Mouse (Mus musculus): ENCODE measurements around the gene Gm45711. TPM values are rescaled to one million over a fixed set of nuclear protein-coding genes. Genes with fewer than 3 reads are reported as not detected.
"Not testable (repeated sequence)": the region's sequence is repeated elsewhere in the genome, so short reads cannot be mapped to it uniquely, and the experiment has no call there.

Gm45711 gene
- total RNA-seq, 2 experiments from 2014 or later: not detected

DNA sequence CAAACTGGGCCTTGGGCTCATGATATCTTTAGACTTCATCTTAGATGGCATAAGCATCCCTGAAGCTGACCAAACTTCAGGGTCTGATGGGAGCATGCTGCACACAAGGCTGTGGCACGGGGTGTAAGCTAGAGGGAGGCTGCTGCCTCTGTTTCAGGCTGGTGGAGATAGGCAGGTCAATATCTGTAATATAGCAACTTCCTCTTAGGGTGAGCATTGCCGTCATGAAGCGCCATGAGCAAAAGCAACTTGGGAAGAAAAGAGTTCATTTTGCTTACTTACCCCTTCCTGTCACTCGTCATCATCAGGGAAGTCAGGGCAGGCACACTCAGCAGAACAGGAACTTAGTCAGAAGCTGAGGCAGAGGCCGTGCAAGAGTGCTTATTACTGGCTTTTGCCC lies 23.9 kb upstream of the Gm45711 start:
- intact Hi-C loops (cut with DNase I): no loop called here
- no peak for DNase-seq (ENCODE audit: extremely low spot score in 1 of 2, low spot score in 2 of 2)

DNA sequence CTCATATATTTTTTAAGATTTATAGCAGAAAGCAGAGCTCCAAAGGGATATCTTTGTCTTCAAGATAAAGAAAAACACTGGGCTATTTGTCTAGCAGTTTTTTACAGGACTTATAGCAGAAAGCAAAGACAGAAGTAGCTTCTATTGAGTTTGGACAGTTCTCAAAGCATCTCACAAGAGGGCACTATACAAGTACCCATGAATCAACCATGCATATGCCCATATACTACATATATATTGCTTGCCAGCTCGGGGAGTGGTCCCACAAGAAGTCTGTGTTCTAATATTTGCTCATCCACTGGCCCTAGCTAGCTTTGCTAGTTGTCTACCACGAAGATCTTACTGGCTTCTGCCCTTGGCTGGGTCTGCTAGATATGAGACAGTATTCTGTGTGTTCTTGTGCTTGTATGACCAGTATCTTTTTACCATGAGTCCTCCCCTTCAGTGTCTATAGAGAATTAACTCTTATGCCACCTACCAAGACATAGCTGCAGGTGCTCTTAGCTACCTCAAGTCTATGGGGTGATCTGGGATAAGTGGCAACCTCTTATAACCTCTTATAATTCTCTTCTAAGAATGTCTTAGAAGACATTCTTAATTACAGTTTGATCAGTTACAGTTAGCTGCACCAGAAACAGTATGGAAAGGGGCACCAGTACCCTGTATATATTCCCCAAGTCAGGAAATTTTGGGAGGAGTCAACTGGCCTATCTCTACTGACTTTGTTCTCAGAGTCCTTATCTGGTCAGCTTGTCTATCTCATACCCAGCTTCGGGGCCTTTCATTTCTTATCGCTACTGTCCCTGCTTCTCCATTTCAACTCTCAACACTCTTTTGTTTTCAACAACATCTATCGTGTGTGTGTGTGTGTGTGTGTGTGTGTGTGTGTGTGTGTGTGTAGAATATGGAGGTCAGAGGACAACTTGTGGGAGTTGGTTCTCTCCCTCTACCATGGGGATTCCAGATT lies 23.1 kb upstream of the Gm45711 start:
- DNase-seq (ENCODE audit: extremely low spot score in 1 of 2, low spot score in 2 of 2): no peak
- intact Hi-C loops (cut with DNase I): no loop called here

DNA sequence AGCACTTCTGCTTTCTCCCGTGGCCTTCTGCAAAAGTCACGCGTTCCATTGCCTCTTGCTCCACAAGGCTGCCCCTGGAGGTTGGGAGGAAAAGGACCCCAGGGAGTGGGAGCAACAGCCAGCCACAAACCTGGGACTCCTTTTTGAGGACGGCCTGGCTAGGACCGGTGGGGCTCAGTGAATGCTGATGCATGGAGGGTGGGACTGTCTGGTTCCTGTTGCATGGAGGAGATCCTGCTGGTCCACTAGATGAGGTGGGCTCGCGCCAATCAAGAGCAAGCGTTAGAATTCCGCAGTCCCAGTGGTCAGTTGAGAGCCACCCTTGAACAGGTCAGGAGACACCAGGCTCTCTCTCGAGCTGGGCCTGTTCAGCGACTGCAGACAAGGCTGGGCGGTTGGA lies 12.0 kb upstream of the Gm45711 start, which contains the start of gene Cmtm2b:
TSS of gene Cmtm2b (plus strand) at position 301 of the 400 bp plus-strand sequence.
- intact Hi-C loops (cut with DNase I); DNase-seq (ENCODE audit: extremely low spot score in 1 of 2, low spot score in 2 of 2): not testable (repeated sequence)

DNA sequence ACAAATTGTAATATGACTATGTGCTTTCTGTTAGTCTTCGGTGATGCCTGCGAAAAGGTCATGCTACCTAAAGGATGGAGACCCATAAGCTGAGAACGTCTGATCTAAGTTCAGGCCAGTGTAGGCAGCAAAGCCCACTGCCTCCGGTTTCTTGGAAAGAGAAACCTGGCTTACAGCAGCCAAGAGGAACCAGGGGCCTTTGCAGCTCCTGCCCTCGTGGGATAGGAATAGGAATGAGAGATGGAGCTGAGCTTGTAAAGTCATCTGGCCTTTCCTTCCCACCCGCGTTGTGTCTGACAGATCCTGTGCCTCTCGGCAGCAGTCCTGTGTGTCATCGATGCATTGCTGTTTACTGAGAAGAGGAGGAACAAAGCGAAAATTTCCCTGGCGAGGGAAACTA lies 11.4 kb upstream of the Gm45711 start, which contains the start of gene Gm11020:
TSS of gene Gm11020 (plus strand) at position 301 of the 400 bp plus-strand sequence.
- intact Hi-C loops (cut with DNase I); DNase-seq (ENCODE audit: extremely low spot score in 1 of 2, low spot score in 2 of 2): not testable (repeated sequence)

DNA sequence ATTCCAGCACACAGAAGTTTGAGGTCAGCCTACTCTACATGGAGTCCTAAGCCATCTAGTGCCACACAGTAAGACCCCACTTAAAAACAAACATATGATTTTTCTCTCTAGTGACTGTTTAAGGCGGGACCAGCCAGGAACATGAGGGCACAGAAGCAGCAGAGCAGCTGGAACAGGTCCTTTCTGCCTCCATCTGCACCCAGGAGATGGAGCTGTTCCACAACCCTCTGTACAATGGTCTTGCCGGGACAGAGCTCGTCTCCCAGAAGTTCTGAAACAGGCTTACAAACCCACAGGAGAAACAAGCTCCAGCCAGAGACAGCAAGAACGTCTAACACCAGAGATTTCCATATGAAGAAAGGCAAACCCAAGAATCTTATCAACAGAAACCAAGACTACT lies 3.4 kb upstream of the Gm45711 start:
- peak in 1 of 2 experiments; percentile 30 for DNase-seq (ENCODE audit: extremely low spot score in 1 of 2, low spot score in 2 of 2)
- intact Hi-C loops (cut with DNase I): no loop called here

DNA sequence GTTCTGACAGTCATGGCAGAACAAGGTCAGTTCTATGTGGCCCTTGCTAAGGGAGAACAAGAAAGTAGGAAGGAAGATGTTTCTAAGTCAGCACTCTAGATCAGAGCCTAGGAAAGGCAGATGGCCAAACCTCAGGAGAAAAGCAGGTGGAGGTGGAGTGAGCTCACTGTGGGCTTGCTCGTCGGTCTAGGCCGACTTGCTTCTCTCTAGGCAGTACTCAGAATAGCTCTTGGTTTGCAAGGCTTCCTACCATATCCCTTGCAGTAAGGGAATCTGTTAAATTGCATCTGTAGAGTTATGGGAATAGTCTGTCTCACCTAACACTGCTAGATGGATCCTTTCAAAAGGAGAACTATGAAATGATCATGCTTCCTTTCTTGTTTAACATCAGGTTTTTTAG lies 2.1 kb upstream of the Gm45711 start:
- intact Hi-C loops (cut with DNase I); DNase-seq (ENCODE audit: extremely low spot score in 1 of 2, low spot score in 2 of 2): not testable (repeated sequence)

DNA sequence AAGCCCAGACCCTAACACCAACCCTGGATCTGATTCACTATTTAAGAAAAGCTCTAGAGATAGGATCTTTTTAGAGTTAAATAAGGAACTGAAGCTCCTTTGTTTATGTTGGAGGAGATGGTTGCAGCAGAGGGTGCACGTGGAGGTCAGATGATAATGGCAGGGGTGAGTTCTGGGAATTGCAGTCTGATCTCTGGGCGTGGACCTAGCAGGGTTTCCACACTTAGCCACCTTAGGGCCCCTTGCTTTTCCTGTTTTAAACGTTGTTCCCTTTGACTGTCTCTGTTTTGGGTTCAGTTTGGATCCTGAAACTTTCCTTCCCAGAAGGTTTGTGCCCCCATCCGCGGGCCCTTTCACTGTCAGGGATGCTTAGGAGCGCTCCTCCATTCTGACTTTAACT lies 1.5 kb downstream of the Gm45711 start:
- DNase-seq (ENCODE audit: extremely low spot score in 1 of 2, low spot score in 2 of 2); intact Hi-C loops (cut with DNase I): not testable (repeated sequence)

DNA sequence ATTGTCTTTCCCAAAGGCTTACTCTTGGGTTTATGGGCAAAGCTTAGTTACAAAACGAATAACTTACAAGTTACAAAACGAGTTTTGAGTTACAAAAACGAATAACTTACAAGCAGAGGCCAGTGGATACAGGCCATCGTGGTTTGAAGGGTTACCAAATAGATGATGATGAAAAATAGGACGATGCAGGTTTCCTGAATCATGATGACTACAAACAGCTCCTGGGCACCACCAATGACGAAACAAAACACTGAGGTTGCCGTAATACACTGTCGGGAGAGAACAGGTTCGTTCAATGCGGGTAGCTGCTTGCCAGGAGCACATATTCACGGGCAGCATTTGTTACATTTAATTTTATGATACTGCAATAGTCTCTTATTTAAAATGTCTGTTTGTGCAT lies 4.9 kb downstream of the Gm45711 start:
- intact Hi-C loops (cut with DNase I): no loop called here
- no peak for DNase-seq (ENCODE audit: extremely low spot score in 1 of 2, low spot score in 2 of 2)

DNA sequence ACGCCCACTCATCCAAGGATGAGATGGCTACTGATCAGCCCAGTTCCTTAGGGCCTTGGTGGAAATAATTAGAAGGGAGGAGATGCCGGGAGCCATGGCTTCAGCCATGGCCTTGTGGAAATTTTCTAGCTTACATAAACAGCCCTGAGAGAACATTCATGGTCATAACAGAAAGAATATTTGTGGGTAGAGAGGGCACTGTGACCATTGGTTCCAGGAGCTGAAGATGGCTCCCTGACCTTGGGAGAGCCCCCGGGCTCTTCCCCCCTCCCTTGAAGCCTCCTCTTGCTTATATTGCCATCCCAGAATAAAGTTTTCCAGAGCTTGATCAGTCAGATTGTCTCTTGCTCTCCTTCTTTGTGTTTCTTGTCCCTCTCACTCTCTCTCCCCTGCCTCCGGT lies 7.3 kb downstream of the Gm45711 start:
- DNase-seq (ENCODE audit: extremely low spot score in 1 of 2, low spot score in 2 of 2); intact Hi-C loops (cut with DNase I): not testable (repeated sequence)

DNA sequence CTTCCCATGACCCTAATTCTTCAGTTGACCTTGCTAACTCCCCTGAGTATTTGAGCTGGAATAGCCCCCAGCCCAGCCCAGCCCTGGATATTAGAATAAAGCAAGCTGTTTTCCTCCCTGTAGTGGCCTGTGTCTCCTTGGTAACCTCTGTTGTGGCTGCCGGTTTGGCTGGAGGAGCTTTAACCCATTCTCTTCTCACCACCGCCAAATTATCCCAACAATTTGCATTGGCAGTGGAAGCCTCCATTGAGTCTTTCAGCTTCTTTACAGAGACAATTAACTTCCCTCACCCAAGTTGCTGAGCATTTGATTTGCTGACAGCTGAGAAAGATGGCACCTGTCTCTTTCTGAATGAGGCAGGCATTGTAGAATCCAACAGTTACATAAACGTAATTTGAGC lies 8.3 kb downstream of the Gm45711 start:
- intact Hi-C loops (cut with DNase I); DNase-seq (ENCODE audit: extremely low spot score in 1 of 2, low spot score in 2 of 2): not testable (repeated sequence)

DNA sequence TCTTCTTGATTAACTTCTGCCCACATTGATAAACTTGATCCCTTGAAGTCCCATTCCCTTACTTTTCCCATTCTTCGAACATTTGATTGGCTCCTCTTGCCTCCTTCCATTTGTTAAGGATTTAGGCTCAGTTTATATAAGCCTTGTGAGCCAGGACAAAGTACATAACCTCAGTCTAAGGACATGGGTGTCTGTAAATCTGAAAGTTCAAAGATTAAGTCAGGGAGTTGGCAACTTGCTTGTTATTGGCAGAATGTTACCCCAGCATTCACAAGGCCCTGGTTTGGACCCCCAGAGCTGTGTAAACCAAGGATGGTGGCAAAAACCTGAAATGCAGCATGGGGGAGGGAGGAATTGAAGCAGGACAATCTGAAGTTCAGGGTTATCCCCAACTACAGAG lies 15.5 kb downstream of the Gm45711 start:
- DNase-seq (ENCODE audit: extremely low spot score in 1 of 2, low spot score in 2 of 2): no peak
- intact Hi-C loops (cut with DNase I): no loop called here

DNA sequence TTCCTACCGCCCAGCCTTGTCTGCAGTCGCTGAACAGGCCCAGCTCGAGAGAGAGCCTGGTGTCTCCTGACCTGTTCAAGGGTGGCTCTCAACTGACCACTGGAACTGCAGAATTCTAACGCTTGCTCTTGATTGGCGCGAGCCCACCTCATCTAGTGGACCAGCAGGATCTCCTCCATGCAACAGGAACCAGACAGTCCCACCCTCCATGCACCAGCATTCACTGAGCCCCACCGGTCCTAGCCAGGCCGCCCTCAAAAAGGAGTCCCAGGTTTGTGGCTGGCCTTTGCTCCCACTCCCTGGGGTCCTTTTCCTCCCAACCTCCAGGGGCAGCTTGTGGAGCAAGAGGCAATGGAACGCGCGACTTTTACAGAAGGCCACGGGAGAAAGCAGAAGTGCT lies 16.8 kb downstream of the Gm45711 start, which contains the start of gene Cmtm2a:
TSS of gene Cmtm2a (minus strand) at position 101 of the 400 bp plus-strand sequence.
- intact Hi-C loops (cut with DNase I): not testable (repeated sequence)

DNA sequence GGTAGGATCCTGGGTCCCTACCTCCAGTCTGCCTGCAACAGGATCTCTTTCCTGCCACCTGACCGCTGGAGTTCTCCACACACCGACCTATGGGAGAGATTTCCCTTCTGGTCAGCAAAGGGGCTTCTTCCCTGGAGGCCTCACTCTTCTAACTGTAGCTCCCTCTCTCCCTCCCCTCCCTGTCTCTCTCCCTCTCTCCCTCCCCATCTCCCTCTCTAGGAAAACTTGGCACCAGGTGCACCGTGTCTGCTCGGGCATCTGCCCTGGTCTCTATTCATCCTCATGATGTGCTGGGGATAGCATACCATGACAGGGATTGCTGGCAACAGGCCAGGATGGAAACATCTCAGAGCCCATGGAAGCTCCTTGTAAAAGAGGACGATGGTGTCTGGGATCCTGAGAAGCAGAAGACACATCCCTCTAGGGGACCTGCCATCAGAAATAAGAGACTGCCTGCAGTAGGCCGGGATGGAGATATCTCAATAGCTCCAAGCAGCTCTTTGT lies 40.9 kb downstream of the Gm45711 start:
- DNase-seq (ENCODE audit: extremely low spot score in 1 of 2, low spot score in 2 of 2): no peak
- intact Hi-C loops (cut with DNase I): no loop called here

More for the DNA sequence above, 16.8 kb downstream of the Gm45711 start, which contains the start of gene Cmtm2a:
- not testable (repeated sequence) for DNase-seq (ENCODE audit: extremely low spot score in 1 of 2, low spot score in 2 of 2)

DNA sequence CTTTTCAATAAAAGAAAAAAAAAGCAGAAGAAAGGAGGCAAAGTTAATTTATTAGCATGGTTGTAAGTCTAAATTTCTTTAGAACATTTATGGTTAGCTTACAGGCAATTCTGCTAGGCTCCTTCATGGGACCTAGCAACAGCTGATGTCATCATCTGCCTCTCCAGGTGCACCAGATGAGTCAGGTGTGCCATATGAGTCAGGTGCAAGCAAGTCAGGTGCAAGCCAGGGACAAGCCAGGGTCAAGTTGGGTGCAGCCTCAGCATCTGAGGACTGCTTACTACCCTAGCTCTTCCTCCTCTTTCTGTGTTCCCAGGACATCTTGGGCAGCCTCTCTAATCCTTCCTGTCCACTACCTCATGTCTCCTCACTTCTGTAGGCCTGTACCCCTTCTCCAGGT lies 41.5 kb downstream of the Gm45711 start:
- DNase-seq (ENCODE audit: extremely low spot score in 1 of 2, low spot score in 2 of 2): no peak
- intact Hi-C loops (cut with DNase I): no loop called here

DNA sequence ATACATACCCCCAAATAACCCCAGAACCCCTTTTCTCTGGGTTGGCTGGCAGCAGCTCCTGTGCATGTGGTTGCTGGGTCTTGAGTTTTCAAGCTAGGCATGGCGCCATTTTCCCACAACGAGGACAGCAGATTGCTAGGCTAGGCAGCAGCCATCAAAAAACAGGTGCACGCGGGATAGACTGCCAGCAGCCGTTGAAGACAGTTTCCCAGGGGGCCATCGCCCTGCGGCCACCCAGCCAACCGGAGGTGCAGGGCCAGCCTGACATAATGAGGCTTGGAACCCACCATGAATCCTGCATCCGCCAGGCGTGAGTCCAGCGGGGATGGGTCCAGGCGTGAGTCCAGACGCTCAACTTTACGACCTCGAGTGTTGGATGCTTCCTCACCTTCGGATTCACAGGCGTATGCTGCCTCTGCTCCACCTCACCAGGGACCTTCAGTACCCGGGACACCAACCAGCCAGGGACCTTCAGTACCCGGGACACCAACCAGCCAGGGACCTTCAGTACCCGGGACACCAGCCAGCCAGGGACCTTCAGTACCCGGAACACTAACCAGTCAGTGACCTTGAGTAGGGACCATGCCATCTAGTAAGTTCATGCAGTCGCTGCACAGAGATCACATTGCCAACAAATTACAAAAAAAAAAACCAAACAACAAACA lies 45.5 kb downstream of the Gm45711 start:
- intact Hi-C loops (cut with DNase I); DNase-seq (ENCODE audit: extremely low spot score in 1 of 2, low spot score in 2 of 2): not testable (repeated sequence)

DNA sequence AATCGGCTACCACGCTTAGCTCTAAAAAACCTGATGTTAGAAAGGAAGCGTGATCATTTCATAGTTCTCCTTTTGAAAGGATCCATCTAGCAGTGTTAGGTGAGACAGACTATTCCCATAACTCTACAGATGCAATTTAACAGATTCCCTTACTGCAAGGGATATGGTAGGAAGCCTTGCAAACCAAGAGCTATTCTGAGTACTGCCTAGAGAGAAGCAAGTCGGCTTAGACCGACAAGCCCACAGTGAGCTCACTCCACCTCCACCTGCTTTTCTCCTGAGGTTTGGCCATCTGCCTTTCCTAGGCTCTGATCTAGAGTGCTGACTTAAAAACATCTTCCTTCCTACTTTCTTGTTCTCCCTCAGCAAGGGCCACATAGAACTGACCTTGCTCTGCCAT lies 48.1 kb downstream of the Gm45711 start:
- DNase-seq (ENCODE audit: extremely low spot score in 1 of 2, low spot score in 2 of 2); intact Hi-C loops (cut with DNase I): not testable (repeated sequence)

DNA sequence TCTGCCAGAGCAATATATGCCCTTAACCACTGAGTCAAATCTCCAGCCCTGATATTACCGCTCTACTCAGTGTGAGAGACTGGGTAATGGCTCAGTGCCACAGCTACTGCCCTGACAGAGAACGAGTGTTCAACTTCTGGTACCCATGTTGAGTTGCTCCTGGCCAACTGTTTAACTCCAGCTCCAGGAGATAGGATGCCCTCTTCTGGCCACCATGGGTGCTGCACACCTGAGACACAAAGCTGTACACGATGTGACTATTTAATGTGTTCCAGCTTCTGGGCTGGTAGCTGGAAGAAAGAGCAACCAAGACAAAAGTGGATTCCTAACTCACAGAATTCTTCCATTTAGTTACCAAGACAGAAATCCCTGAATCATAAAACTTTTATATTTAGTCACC lies 56.9 kb downstream of the Gm45711 start:
- no peak for DNase-seq (ENCODE audit: extremely low spot score in 1 of 2, low spot score in 2 of 2)
- intact Hi-C loops (cut with DNase I): loop anchor here (5.0 kb wide), 1 partner anchor 89 kb away; no protein-coding TSS in a partner anchor

DNA sequence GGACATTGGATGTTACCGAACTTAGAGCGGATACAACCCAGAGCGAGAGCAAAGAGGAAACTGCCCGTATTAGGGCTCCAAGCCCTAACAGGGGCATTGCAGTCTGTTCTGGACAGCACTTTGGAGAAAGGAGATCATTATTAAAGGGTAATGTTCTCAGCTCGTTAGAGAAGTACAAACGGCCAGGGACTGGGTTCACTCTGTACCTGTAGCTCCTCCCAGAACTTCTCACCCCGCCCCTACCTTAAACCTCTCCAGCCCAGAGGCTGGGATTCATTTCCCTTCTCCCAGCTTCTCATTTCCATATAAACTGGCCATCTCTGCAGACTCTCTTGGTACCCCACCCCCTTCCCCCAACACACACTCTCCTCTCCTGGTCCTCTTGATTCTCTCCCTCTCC lies 58.4 kb downstream of the Gm45711 start:
- no peak for DNase-seq (ENCODE audit: extremely low spot score in 1 of 2, low spot score in 2 of 2)
- intact Hi-C loops (cut with DNase I): loop anchor here (5.0 kb wide), 1 partner anchor 91 kb away; no protein-coding TSS in a partner anchor

All from left cerebral cortex, postnatal 10 days (tissue).